Mouse (Mus musculus): ENCODE measurements around the gene Csnk1e. TPM values are rescaled to one million over a fixed set of nuclear protein-coding genes. Genes with fewer than 3 reads are reported as not detected.
A peak's percentile ranks its signal among the peaks of the same experiment; 100 is the strongest.

Csnk1e gene
- polyA plus RNA-seq, 1 experiment from 2014 or later: 128 TPM

DNA sequence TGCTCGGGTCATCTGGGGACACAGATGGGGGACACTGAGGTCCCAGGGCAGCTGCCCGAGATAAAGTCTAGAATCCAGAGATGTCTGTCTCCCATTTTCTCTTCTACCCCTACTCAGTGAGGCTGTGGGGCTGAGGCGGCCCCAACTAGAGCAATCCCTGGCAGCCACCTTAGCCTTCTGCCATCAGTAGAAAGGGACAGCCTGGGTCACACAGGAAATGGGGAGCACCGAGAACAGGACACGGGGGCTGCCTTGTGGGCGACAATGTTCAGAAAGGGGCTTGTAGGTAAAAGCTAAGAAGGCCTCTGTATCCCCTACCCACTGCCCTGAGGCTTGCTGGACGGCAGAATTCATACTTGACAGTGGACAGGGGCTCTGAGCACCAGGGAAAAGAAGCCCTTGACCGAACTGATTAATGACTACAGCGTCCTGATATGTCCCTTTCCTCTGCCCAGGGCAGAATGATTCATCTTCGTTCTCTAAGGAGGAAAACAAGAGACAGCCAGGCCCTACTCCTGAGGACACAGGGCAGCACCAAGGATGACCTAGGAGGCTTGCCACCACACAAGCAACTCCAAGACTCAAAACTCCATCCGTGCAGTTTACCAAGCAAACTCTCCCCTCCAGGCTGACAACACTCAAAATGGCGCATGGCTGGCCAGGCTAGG, 17.7 kb downstream of the Csnk1e start:
- DNase-seq (ENCODE audit: low read depth, low spot score) (no peak), ATAC-seq (no peak)
- CTCF ChIA-PET: interaction anchor here (1.5 kb wide), 1 partner anchor 194 kb away, joined by 4 read pairs; no protein-coding TSS in a partner anchor
- POLR2A ChIA-PET: interaction anchor here (0.6 to 1.2 kb wide), 5 partner anchors 12 to 737 kb away, joined by 3 to 15 read pairs (median 3); no protein-coding TSS in a partner anchor
- in situ Hi-C loops (cut with MboI; ENCODE audit: low pct_unique_long_range_greater_than_20kb): no loop called here
- H3K27me3 ChIP-seq: no peaks in the 10 kb centered on the region
- no peak for TF ChIP-seq CTCF (IDR thresholded peaks at IDR 0.05)

DNA sequence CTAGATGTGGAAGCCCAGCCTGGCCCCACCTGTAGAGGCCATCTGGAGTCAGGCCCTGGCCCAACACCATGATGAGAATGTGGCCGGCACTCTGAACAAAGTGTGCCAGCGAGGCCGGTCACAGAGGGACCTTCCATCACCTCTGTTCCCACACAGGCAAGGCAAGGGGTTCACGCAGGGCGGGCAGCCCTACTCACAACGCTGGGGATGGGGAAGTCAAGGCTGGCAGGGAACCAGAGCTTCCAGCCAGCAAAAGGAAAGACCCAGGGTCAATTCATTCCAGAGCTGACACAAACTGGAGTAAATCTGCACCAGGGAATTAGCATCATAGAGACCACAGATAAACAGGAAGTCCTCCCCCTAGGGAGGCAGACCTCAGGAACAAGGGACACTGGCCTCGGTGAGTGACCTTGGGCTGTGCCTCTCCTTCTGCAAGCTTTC, 18.9 kb downstream of the Csnk1e start:
- ChIA-PET CTCF (interaction anchor here (1.3 to 1.4 kb wide), 2 partner anchors 8 to 45 kb away, joined by 3 to 4 read pairs; no protein-coding TSS in a partner anchor), POLR2A (interaction anchor here (0.6 to 0.8 kb wide), 2 partner anchors 28 to 202 kb away, joined by 3 to 4 read pairs; no protein-coding TSS in a partner anchor)
- no peak for ATAC-seq
- no peak for TF ChIP-seq CTCF (IDR thresholded peaks at IDR 0.05)
- in situ Hi-C loops (cut with MboI; ENCODE audit: low pct_unique_long_range_greater_than_20kb): no loop called here
- no peaks in the 10 kb centered on the region for H3K27me3 ChIP-seq
- DNase-seq (ENCODE audit: low read depth, low spot score): no peak

DNA sequence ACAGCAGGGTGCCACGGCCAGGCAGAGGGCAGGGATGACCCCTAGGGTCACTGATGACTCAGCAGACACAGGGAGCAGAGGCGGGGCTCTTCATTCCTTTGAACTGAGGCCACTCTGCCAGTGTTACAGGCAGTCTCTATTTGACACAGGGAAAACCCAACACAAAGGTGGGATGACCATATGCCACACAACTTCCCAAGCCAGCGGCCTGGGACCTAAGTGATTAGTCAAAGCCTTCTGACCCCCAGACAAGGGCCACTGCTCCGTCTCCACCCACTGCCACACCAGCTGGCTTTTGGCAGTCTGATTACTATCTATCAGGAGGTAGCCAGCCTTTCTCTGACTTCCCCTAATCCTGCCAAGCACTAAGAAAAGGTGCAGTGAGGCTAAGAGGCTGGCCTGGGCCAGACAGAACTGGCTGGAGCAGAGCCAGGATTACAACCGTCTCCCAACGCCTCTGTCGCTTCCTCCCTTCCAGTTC, 20.1 kb downstream of the Csnk1e start:
- ChIA-PET CTCF (interaction anchor here (1.1 kb wide), 1 partner anchor 32 kb away, joined by 3 read pairs; no protein-coding TSS in a partner anchor), POLR2A (interaction anchor here (0.9 kb wide), 1 partner anchor 48 kb away, joined by 3 read pairs; no protein-coding TSS in a partner anchor)
- in situ Hi-C loops (cut with MboI; ENCODE audit: low pct_unique_long_range_greater_than_20kb): no loop called here
- no peak for TF ChIP-seq CTCF (IDR thresholded peaks at IDR 0.05)
- H3K27me3 ChIP-seq: no peaks in the 10 kb centered on the region
- ATAC-seq (peak; percentile 41), DNase-seq (ENCODE audit: low read depth, low spot score) (peak; percentile 64)

DNA sequence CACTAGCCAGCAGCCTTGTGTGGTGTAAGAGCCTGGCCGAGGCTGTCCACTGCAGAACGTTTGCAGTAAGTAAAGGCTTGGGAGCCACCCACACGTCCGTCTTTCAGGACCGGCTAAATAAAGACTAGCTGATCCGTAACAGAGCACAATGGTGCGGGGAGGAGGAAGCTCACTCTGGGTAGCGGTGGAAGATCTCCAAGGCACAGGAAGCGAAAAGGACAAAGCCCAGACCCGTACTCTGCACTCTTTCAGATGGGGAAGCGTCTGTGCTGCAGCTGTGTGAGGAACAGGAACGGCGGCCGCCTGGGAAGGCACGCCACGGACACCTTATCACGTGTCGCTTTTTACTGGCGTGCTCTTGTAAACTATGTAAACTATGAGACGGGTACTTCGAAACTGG, 22.5 kb downstream of the Csnk1e start:
- no peaks in the 10 kb centered on the region for H3K27me3 ChIP-seq
- CTCF ChIA-PET: interaction anchor here (1.3 to 1.4 kb wide), 3 partner anchors 10 to 75 kb away, joined by 3 to 4 read pairs (median 3); no protein-coding TSS in a partner anchor
- in situ Hi-C loops (cut with MboI; ENCODE audit: low pct_unique_long_range_greater_than_20kb): no loop called here
- ATAC-seq (no peak), DNase-seq (ENCODE audit: low read depth, low spot score) (no peak)
- TF ChIP-seq CTCF (IDR thresholded peaks at IDR 0.05): no peak
- POLR2A ChIA-PET: interaction anchor here (0.6 kb wide), 1 partner anchor 12 kb away, joined by 4 read pairs; no protein-coding TSS in a partner anchor

DNA sequence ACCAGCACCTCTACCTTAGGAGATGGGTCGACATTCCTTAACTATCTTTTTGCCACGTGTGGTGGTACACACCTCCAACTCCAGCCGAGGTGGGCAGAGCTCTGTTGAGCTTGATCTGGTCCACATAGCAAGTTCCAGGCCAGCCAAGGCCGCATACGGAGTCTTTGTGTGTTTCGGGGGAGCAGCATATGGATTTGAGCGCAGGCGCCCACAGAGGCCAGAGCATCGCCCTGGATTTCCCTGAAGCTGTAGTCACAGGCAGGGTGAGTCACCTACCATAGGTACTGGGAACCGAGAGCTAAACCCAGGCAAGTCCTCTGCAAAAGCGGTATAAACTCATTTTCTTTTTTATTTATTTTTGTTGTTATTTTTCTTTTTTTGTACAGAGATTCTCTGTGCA, 23.0 kb downstream of the Csnk1e start:
- no peak for DNase-seq (ENCODE audit: low read depth, low spot score)
- ChIA-PET POLR2A (no interaction called here), CTCF (interaction anchor here (1.1 to 1.4 kb wide), 4 partner anchors 9 to 74 kb away, joined by 3 to 4 read pairs (median 3); no protein-coding TSS in a partner anchor)
- in situ Hi-C loops (cut with MboI; ENCODE audit: low pct_unique_long_range_greater_than_20kb): no loop called here
- ATAC-seq: no peak
- H3K27me3 ChIP-seq: no peaks in the 10 kb centered on the region
- no peak for TF ChIP-seq CTCF (IDR thresholded peaks at IDR 0.05)

DNA sequence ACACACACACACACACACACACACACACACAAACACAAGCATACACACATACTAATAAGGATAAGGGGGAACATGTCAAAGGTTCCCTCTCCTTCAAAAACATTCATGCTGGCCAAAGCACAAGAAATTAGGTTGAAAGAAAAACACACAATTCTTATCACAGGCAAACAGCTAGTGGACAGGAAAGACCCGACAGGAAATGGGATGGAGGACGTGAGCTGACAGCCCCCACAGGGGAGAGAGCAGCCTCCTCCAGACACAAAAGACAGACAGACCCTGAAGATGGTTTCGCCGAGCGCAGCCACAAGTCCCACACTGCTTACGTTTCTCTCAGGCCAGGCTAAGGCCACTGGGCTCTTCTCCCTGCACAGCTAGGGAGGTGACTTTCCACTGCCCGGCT, 23.4 kb downstream of the Csnk1e start:
- ChIA-PET POLR2A (no interaction called here), CTCF (interaction anchor here (1.1 to 1.3 kb wide), 3 partner anchors 20 to 74 kb away, joined by 3 read pairs; no protein-coding TSS in a partner anchor)
- H3K27me3 ChIP-seq: no peaks in the 10 kb centered on the region
- in situ Hi-C loops (cut with MboI; ENCODE audit: low pct_unique_long_range_greater_than_20kb): no loop called here
- ATAC-seq (no peak), DNase-seq (ENCODE audit: low read depth, low spot score) (no peak)
- no peak for TF ChIP-seq CTCF (IDR thresholded peaks at IDR 0.05)

DNA sequence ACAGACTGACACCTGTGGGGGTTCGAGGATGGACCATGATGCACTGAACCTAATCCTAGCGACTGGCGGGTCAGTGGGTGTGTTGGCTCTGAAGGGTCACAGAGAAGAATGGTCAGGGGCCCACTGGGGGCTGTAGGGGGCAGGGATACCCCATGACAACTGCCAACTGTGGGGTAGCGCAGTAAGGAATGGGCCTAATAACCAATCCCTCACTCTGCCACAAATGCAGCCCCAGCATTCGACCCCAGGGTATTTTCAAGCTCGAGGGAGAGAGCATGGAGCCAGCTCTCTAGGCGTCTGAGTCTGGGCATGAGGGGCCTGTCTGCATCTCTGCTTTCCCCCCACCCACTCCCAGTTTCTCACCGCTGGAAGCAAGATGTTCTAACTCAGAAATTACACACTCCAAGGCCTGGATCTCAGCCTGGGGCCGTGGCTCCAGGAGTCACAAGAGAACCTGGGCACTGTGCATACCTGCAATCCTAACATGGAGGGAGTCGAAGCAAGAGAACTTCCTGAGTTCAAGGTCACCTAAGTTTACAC, 24.8 kb downstream of the Csnk1e start:
- in situ Hi-C loops (cut with MboI; ENCODE audit: low pct_unique_long_range_greater_than_20kb): no loop called here

DNA sequence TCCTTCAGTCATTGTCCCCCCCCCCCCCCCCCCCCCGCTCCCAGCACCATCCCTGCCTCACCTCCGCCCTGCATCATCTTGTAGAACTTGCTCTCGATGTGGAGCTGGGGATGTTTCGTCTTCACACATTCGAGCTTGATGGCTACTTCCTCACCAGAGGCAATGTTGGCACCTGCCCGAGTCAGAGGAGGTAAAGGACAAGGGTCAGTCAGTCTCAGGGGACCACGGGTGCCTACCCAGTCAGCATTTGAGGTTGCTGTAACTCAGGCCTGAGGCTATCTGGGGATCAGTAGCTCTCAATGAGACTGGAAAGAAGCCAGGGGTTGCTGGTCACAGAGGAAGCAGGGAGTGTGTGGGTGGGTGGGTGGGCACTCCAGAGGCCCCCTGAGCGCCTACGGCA, 25.4 kb downstream of the Csnk1e start:
- POLR2A ChIA-PET: no interaction called here
- no peaks in the 10 kb centered on the region for H3K27me3 ChIP-seq
- DNase-seq (ENCODE audit: low read depth, low spot score) (no peak), ATAC-seq (no peak)
- CTCF ChIA-PET: interaction anchor here (0.7 kb wide), 1 partner anchor 187 kb away, joined by 3 read pairs; no protein-coding TSS in a partner anchor
- TF ChIP-seq CTCF (IDR thresholded peaks at IDR 0.05): no peak
- in situ Hi-C loops (cut with MboI; ENCODE audit: low pct_unique_long_range_greater_than_20kb): no loop called here

More for the DNA sequence above, 24.8 kb downstream of the Csnk1e start:
- ChIA-PET POLR2A (no interaction called here), CTCF (interaction anchor here (0.7 kb wide), 1 partner anchor 187 kb away, joined by 3 read pairs; no protein-coding TSS in a partner anchor)
- DNase-seq (ENCODE audit: low read depth, low spot score): no peak
- H3K27me3 ChIP-seq: no peaks in the 10 kb centered on the region
- no peak for ATAC-seq
- TF ChIP-seq CTCF (IDR thresholded peaks at IDR 0.05): no peak

DNA sequence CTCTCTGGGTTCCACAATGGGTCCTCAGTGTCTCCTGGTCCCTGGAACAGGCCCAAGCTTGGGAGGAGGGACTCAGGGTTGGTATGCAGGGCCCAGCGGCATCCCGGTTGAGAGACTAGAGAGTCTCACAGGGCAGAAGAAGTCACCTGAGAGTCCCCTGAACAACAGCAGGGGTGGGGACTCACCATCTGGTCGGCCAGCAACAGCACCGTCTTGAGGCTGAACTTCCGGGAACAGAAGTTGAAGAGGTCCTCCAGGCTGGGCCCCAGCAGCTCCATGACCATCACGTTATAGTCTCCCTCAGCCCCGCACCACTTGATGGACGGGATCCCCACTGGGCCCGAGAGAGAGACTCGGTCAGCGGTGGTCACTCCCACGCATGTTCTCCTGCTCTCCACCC, 25.8 kb downstream of the Csnk1e start:
- ChIA-PET POLR2A (no interaction called here), CTCF (no interaction called here)
- no peaks in the 10 kb centered on the region for H3K27me3 ChIP-seq
- no peak for DNase-seq (ENCODE audit: low read depth, low spot score)
- no peak for TF ChIP-seq CTCF (IDR thresholded peaks at IDR 0.05)
- in situ Hi-C loops (cut with MboI; ENCODE audit: low pct_unique_long_range_greater_than_20kb): no loop called here
- ATAC-seq: no peak

DNA sequence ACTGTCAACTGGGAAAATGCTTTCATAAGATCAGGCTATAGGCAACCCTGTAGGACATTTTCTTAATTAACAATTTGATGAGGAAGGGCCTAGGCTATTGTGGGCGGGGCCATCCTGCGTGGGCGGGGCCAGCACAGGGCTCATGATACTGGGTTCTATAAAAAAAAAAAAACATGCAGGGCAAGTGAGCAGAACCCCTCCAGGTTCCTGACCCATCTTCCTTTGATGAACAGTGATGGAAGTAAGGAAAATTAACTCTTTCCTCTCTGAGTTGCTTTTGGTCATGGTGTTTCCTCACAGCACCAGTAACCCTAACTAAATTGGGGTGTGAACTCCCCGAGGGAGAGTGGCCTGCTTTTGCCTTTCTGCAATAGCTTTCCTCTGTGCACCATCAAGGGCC, 26.8 kb downstream of the Csnk1e start:
- in situ Hi-C loops (cut with MboI; ENCODE audit: low pct_unique_long_range_greater_than_20kb): no loop called here
- H3K27me3 ChIP-seq: no peaks in the 10 kb centered on the region
- ATAC-seq (no peak), DNase-seq (ENCODE audit: low read depth, low spot score) (no peak)
- POLR2A ChIA-PET: interaction anchor here (1.1 kb wide), 2 partner anchors 10 to 24 kb away, joined by 3 read pairs; no protein-coding TSS in a partner anchor
- TF ChIP-seq CTCF (IDR thresholded peaks at IDR 0.05): no peak
- CTCF ChIA-PET: interaction anchor here (0.9 kb wide), 1 partner anchor 8 kb away, joined by 4 read pairs; no protein-coding TSS in a partner anchor

All from Patski (cell line).